Mouse (Mus musculus): Measurements from ENCODE around the gene Zfp592. TPM values are rescaled to one million over a fixed set of nuclear protein-coding genes. Genes with fewer than 3 reads are reported as not detected.

Gene Zfp592
- total RNA-seq, 2 experiments from 2014 or later, result 21.2 to 22.9 TPM

DNA sequence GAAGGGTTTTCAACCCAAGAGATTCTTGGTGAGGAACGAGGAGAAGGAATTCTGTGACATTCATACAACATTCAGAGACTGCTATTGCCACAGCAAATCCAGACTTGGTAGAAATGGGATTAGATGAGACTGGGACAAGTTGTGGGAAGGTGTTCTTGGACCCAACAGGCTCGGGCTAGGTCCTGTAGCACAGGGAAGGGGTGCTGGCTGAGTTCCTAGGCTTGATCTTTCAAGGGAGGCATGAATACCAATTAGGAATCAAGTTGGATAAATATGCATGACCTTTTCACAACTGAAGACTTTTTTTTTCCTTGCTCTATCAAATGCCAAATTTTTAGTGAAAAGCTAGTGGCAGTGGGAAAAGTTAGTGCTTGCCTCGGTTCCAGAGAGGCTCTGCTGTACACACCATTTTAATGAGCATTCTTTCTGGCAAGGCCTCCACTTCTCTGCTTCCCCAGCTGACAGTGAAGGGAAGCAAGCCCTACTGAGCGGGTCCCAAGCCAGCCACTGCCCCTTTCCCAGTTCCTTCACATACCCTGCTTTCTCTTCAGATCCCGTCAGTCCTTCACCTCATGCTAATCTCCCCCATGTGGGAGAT is 49.6 kb downstream of the Zfp592 start:
- intact Hi-C loops (cut with DNase I), result no loop called here
- peak in 1 of 2 experiments; percentile 42 for DNase-seq (ENCODE audit: extremely low spot score in 1 of 2, low spot score in 2 of 2)

DNA sequence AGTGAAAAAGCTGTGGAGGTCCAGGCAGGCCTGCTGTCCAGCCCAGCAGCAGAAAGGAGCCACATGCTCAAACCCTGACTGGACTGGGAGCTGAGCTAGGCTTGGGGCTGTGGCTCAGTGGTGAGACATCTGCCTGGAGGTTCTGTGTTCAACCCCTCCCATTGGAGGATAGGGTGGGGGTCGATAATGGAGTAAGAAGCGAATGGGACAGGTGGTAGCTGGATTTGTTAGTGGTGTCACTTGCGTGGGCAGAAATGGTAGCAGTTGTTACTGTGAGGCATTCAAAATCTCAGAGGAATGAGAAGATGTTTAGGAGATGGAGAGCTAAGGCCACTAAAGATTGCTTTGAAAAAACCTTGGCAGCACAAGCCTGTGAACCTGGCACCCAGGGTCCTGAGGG is 54.4 kb downstream of the Zfp592 start:
- DNase-seq (ENCODE audit: extremely low spot score in 1 of 2, low spot score in 2 of 2), result no peak
- intact Hi-C loops (cut with DNase I), result no loop called here

DNA sequence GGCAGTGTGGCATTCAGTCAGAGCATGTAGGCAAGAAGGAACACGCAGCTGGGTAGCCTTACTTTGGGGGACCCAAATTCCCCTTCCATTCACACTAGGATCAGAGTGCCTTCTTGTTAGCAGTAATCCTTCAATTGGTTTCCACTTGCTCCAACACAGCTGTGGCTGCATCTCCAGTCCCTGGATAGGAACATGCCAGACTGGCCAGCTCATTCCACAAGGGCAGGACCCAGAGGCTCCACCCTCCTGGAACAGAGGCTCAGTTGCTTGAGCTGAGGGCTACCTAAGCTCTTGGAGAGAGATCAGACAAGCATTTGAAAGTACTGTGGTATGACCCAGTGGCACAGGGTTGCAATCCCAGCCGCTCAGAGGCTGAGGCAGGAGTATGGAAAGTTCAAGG is 55.0 kb downstream of the Zfp592 start:
- DNase-seq (ENCODE audit: extremely low spot score in 1 of 2, low spot score in 2 of 2), result no peak
- intact Hi-C loops (cut with DNase I), result no loop called here

DNA sequence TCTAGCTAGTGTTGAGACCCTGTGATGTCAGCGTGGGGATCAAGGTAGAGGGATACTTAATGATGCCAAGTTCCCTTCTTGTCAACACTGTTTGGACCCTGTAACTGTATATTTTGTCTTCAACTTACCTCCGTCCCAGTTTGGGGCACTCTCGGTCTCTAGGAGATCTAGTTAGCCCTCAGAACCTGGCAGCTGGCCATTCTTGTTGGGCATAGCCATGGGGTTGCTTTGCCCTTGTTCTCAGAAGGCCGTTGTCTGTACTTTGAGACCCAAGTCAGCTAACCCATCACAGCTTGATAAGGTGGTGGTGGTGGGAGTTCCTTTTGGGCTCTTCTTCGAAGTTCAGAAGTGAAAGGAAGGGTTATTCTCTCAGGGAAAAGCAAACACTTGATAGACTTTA is 56.5 kb downstream of the Zfp592 start:
- DNase-seq (ENCODE audit: extremely low spot score in 1 of 2, low spot score in 2 of 2), result no peak
- intact Hi-C loops (cut with DNase I), result no loop called here

DNA sequence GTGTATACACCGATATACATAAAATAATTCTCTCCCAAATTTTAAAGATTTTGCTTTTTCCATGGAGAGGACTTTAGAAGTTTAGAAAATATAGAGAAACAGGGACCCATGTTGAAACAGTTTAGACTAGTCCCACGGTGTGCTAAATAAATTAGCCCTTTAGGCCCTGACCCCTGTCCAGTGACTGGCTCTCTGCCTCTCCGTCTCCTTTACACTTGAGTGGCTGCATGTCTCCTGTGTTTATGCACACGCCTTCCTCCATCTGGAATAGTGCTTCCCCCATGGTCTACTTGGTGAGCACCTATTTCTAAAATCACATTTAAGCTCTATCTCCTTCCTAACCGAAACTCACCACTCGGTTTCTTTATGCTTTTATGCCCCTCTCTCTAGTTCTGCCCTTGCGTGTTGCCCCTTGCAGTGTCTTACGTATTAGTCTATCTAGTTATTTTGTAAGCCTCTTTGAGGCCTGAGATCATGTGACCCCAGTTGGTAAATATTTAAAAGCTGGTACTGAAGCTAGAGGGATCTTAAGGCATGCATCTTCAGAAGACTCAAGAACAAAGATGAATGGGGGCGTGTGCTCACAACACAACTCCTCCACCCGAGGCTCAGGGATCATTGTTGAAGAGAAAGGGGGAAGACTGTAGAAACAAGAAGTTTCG is 62.4 kb downstream of the Zfp592 start:
- DNase-seq (ENCODE audit: extremely low spot score in 1 of 2, low spot score in 2 of 2), result no peak
- intact Hi-C loops (cut with DNase I), result no loop called here

DNA sequence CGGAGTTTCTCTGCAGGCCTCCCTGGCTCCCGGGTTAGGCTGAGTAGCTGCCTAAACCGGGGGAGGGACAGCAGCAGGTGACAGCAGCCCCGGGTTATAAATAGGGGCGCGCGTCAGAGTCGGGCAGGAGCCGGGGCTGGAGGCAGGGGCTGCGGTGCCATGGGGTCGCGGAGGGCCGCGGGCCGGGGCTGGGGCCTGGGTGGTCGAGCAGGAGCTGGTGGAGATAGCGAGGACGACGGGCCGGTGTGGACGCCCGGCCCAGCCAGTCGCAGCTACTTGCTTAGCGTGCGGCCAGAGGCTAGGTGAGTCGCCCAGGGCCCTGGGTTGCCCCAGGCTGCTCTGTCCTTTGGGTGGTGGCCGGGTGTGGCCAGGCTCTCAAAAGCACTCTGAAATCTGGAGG is 64.0 kb downstream of the Zfp592 start, which contains the start of gene Alpk3:
Gene Alpk3, plus strand, starts transcription at position 130 of the 400 bp plus-strand sequence.
- intact Hi-C loops (cut with DNase I), result no loop called here
- DNase-seq (ENCODE audit: extremely low spot score in 1 of 2, low spot score in 2 of 2), result no peak

DNA sequence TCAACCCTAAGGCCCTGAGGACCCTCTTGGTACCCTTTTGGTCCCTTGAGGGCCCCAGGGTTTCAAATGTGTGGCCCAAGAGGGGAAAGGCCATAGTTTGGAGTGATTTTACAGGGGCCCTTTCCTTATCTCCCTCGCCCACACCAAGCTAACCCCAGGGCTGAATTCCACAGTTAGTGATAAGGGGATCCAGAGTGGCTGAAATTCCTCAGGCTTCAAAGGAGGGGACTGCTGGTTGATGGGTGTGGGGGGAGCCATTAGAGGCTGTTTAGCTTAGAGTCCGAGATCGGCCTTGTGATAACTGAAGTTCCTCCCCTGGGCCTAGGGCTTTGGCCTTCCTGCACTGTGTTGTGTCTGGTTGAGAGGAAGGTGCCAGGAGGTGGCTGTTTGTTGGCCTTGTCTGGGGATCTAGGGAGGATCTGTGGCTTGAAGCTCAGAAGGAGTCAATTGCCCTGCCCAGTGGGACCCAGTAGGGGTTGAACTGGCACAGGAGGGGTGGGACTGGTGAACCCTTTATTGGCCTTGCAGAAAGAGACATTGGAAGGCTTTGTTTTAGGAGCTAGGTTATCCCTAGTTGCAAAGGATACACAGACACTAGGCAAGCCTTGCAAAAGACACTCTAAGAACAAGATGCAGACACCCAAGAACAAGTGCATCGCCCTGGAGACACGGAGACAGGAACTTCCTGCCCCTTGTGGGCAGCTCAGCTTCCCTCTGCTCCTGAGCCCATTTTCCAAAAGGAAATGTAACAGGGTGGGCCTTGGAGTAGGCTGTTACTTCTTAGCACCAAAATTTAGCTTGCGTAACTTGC is 64.6 kb downstream of the Zfp592 start:
- intact Hi-C loops (cut with DNase I), result no loop called here
- no peak for DNase-seq (ENCODE audit: extremely low spot score in 1 of 2, low spot score in 2 of 2)

DNA sequence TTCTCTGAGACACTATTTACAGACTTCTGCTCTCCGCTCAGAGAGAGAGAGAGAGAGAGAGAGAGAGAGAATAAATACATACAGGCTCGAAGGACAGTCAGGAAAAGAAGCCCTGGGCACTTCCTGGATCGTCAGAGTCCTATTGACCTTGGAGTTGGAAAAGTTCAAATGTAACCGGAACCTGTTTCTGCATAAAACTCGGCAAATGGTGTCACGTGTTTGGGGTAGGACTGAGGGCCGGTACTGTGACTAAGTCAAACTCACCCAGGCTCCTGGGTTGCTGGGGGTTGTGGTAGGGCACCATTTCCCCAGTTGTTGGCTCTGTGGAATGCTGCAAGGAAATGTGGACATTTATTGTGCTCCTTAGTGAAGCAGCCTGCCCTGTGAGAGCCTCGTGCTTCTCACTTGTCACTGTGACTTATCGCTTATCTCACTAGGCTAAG is 65.3 kb downstream of the Zfp592 start:
- intact Hi-C loops (cut with DNase I), result no loop called here
- DNase-seq (ENCODE audit: extremely low spot score in 1 of 2, low spot score in 2 of 2), result no peak

DNA sequence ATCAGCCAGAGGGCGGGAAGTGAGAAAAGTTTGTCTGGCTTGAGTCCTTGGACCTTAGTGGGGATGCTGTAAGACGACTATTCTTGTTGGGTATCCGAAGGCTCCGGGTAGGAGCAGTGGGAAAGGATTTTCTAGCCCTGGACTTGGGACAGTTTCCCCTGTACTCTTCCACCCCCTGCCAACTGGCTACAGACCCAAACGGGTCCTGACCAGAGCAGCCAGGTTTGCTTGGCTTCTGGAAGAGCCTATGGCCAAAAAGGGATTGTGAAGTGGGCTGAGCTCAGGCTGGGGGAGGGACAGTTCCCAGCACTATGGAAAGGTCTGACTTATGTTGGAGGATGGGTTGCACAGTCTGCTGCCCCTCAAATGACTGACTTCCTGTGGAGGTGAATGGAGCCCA is 65.9 kb downstream of the Zfp592 start:
- DNase-seq (ENCODE audit: extremely low spot score in 1 of 2, low spot score in 2 of 2), result peak in 1 of 2 experiments; percentile 19
- intact Hi-C loops (cut with DNase I), result no loop called here

DNA sequence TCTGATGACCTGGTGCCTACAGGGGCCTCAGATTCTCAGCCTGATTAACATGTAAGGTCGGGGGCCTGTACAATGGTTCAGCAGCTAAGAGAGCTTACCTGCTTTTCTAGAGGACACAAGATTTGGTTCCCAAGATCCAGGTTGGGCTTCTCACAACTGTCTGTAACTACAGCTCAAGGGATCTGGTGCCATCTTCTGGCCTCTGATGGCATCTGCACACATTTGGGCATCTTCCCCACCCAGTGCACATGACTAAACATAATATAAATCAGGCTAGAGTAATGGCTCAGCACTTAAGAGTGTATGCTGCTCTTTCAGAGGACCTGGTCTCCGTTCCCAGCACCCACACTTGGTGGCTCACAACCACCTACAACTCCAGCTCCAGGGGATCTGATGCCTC is 67.4 kb downstream of the Zfp592 start:
- intact Hi-C loops (cut with DNase I), result no loop called here
- DNase-seq (ENCODE audit: extremely low spot score in 1 of 2, low spot score in 2 of 2), result no peak

DNA sequence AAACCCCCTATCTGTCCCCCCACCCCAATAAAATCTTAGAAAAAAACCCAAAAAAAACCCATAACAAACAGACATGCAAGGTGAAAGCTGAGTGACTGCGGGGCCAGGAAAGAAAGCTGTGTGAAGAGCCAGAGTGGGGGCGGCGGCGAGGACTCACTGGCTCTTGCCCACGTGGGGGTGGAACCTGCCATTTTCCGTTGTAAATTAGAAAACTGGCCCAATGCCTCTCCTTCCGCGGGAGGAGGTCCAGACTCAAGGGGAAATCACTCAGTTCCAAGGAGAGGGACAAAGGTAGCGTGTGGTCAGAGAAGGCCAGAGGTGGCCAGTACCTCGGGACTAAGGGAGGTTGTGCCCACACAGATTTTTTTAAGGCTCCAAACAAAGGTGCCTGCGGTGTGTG is 68.5 kb downstream of the Zfp592 start:
- DNase-seq (ENCODE audit: extremely low spot score in 1 of 2, low spot score in 2 of 2), result no peak
- intact Hi-C loops (cut with DNase I), result no loop called here

DNA sequence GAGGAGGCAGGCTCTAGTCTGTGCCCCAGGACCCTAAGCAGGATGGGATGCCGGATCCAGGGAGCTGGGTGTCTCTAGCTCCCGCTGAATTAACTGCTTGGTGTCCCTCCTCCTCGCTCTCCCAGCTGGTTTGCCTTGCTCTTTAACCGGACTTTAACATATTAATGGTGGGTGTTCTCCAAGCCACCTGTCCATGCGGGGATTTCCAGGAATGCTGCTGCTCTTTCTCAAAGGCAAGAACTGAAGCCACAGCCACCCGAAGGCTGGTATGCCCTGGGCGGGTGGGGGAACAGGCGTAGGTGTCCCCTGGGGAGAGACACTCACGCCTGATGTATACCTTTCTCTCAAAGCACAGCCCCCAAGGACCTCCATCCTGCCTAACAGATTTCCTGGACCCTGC is 69.9 kb downstream of the Zfp592 start:
- DNase-seq (ENCODE audit: extremely low spot score in 1 of 2, low spot score in 2 of 2), result no peak
- intact Hi-C loops (cut with DNase I), result no loop called here

DNA sequence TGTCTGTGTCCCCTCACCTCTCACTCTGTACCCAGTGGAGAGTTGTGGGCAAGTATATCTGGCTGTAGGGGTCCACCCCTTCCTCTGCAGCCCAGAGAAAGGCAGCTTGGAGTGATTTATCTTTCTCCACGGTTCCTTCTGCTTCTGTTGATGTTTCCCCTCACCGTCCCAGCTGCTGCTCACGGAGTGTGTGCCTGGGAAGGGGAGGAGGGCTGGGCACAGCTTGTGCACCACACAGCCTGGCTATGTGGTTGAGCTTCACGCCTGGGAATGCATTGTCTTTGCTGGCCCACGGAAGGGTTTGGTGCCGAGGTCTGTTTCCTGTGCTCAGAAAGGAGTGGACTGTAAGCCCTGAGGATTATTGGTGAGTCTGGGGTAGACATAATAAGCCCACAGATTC is 73.2 kb downstream of the Zfp592 start:
- no peak for DNase-seq (ENCODE audit: extremely low spot score in 1 of 2, low spot score in 2 of 2)
- intact Hi-C loops (cut with DNase I), result no loop called here

DNA sequence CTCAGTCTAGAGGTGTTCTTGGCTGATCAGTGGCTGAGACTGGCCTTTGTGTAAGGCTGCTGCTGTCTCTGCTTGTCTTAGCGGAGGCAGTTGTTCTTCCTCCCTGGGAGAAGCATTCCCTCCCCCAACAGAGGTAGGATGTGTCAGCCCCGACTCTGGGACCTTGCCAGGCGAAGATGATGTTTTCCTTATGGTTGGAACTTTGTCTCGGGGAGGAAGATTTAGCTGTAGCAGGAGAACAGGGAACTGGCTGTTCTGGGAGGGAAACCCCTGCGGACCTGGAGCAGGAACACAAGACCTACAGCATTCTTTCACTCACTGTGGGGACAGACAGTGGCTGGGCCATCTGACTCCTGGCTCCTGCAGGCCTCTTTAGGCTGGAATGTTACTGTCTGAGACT is 79.0 kb downstream of the Zfp592 start:
- intact Hi-C loops (cut with DNase I), result loop anchor here (5.0 kb wide), 1 partner anchor 85 kb away; no protein-coding TSS in a partner anchor
- peak in 1 of 2 experiments; percentile 54 for DNase-seq (ENCODE audit: extremely low spot score in 1 of 2, low spot score in 2 of 2)

DNA sequence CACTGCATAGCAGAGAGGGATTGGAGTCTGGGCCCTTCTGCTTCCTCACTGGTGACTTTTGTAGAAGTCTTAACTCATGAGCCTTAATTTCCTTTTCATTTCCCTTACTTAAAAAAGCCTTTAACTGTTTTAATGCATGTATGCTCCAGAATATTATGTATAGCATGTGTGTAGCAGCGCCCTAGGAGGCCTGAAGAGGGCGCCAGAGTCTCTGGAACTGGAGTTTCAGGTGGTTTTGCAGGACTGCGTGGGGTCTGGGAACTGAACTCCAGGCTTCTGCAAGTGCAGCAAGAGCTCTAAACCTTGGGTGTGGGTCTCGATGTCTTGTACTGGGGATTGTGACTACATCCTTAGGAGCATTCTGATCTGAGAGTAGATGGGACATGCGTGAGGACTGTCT is 79.8 kb downstream of the Zfp592 start:
- intact Hi-C loops (cut with DNase I), result loop anchor here (5.0 kb wide), 1 partner anchor 86 kb away; no protein-coding TSS in a partner anchor
- DNase-seq (ENCODE audit: extremely low spot score in 1 of 2, low spot score in 2 of 2), result no peak

DNA sequence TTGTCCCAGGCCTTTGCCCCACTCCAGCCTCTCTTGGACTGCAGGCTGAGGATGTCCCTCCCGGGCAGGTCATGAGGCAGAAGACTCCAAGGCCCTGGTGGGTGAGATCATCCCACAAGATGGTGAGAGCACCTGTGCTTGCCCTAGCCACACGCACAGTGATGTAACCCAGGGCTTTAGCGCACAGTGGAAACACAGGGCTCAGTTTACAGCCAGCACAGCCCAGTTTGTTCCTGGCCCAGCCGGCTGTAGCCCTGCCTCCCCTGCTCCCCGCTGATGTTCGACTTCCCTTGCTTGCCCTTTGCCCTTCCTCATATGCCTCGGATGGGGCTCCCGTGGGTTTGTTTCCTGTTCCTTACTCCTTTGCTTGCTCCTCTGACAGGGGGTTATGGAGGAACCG is 81.1 kb downstream of the Zfp592 start:
- peak in 1 of 2 experiments; percentile 53 for DNase-seq (ENCODE audit: extremely low spot score in 1 of 2, low spot score in 2 of 2)
- intact Hi-C loops (cut with DNase I), result loop anchor here (5.0 kb wide), 1 partner anchor 87 kb away; no protein-coding TSS in a partner anchor

DNA sequence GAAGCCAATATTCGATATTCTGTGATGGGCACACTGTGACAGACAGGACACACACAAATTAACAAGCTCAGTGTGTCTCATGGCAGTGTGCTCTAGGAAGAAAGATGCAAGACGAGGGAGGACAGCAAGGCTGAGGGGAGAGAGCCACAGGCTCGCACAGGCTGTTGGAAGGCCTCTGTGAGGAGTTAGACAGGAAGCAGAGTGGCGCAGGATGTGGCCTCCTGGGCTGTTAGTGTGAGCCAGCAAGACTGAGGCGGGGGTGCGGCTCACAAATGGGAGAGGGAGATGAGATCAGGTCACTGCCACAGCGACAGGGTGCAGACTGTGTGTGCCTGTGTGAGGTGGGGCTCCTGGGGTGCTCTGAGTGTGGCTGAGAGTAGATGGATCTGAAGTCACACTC is 81.8 kb downstream of the Zfp592 start:
- no peak for DNase-seq (ENCODE audit: extremely low spot score in 1 of 2, low spot score in 2 of 2)
- intact Hi-C loops (cut with DNase I), result no loop called here

DNA sequence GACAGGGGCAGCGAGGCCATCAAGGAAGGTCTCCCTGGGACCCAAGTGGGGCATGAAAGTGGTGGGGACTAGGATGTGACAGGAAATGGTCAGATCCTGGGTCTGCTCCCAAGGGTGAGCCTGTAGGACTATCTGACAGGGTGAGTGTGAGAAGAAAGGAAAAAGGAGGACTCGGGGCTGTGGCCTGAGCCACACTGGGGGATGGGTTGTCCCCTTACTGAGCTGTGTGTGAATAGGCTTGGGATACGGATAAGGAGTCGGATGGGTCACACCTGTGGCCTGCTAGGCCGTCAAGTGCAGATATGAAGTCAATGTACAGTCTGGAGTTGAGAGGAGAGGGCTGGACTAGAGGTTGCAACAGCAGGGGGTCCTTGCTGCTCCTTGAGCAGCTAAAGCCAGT is 82.3 kb downstream of the Zfp592 start:
- DNase-seq (ENCODE audit: extremely low spot score in 1 of 2, low spot score in 2 of 2), result no peak
- intact Hi-C loops (cut with DNase I), result no loop called here

DNA sequence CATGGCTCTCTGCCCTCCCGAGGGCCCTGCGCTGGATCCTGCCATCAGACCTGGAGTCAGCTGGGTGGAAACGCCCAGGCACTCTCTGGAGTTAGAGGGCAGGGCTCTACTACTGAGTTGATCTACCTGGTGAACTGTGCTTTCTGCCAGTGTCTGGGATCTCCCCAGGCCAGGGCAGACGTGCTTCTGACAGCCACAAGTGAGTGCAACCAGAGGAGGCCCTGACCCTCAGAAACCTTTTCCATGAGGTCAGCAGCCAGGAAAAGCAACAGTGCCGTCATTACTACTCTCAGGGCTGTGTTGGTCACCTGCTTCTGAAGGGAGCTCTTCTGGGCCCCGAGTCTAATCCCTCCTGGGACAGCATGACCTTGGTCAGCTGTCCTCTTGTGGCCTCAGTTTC is 83.5 kb downstream of the Zfp592 start:
- intact Hi-C loops (cut with DNase I), result no loop called here
- no peak for DNase-seq (ENCODE audit: extremely low spot score in 1 of 2, low spot score in 2 of 2)

DNA sequence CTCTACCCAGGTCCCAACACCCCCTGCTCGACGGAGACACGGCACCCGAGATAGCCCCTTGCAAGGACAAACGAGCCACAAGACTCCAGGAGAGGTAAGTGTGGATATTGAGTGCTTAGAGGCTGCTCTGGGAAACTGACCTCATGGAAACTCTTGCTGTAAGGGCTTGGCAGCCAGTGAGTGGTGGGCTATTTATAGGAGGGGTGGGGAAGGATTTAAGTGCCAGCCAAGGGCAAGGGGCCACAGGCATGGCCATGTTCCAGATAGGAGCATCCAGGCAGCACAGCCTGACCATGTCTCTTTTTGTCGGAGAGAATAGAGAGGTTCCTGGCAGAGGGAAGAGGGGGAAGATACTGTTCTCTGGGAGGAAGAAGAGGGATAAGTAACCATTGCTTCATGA is 85.3 kb downstream of the Zfp592 start:
- intact Hi-C loops (cut with DNase I), result no loop called here
- no peak for DNase-seq (ENCODE audit: extremely low spot score in 1 of 2, low spot score in 2 of 2)

All from left cerebral cortex, postnatal 10 days (tissue).